In genomic region chr9:63377270-63378142, GRCm38 (mm10) we compare ENCODE assay signal across 7 mouse cellular contexts. TPM values are rescaled to one million over a fixed set of nuclear protein-coding genes. Genes with fewer than 3 reads are reported as not detected.
DNase-seq lines count a peak whose midpoint lies in the region; ATAC-seq and TF ChIP-seq lines count a peak whose summit lies in the region.

Map2k5 (minus strand) TSS chr9:63377902.

- H3K27ac ChIP-seq in intestine, postnatal 0 days (ENCODE audit: low read depth, low read length) = peak within 1 kb of the TSS; percentile 91
- peak within 1 kb of the TSS; percentile 81 for H3K27ac ChIP-seq in midbrain, embryonic 12.5 days (replicated peaks)
- peak within 1 kb of the TSS; percentile 44 for H3K27ac ChIP-seq in small intestine, adult 2 months (ENCODE audit: insufficient read depth, low read depth, low read length)

- DNase-seq in adrenal gland, adult 8-10 months = peak; percentile 87
- DNase-seq in embryo, embryonic 9.5 days (ENCODE audit: extremely low spot score) = peak; percentile 92
- peak; percentile 82 to 91 for DNase-seq in gastrocnemius, postnatal 4 days (ENCODE audit: low spot score in 2 of 2)
- peak; percentile 92 for DNase-seq in left cerebral cortex, postnatal 4 days

- H3K9ac ChIP-seq in intestine, postnatal 0 days (ENCODE audit: low read depth, low read length) = peak within 1 kb of the TSS; percentile 92
- peak within 1 kb of the TSS; percentile 86 for H3K9ac ChIP-seq in midbrain, embryonic 12.5 days (replicated peaks)

- ATAC-seq in intestine, postnatal 0 days = peak; percentile 90
- peak; percentile 94 for ATAC-seq in midbrain, embryonic 12.5 days (ENCODE audit: low FRiP score, low read depth)

- peaks cover 11% of the 10 kb centered on the region; the same call in 1 of the 2 replicates for H3K4me1 ChIP-seq in intestine, postnatal 0 days (replicated peaks; ENCODE audit: control insufficient read depth, insufficient read depth, low read length)
- peaks cover 29% of the 10 kb centered on the region for H3K4me1 ChIP-seq in midbrain, embryonic 12.5 days
- peaks cover 3% of the 10 kb centered on the region; the same call in 1 of the 2 replicates for H3K4me1 ChIP-seq in small intestine, adult 2 months (ENCODE audit: control insufficient read depth, insufficient read depth, insufficient read length, low read length)

- intact Hi-C loops in left cerebral cortex, postnatal 4 days (cut with DNase I) = no loop called here

- H3K4me3 ChIP-seq in intestine, postnatal 0 days (ENCODE audit: low read depth, low read length) = peak within 1 kb of the TSS; percentile 83
- H3K4me3 ChIP-seq in midbrain, embryonic 12.5 days = peak within 1 kb of the TSS; percentile 92
- H3K4me3 ChIP-seq in small intestine, adult 2 months (ENCODE audit: low read depth, low read length) = peak within 1 kb of the TSS; percentile 90

- H3K27me3 ChIP-seq in intestine, postnatal 0 days (replicated peaks; ENCODE audit: control insufficient read depth, insufficient read depth, low read length) = no peaks in the 10 kb centered on the region
- H3K27me3 ChIP-seq in midbrain, embryonic 12.5 days = no peaks in the 10 kb centered on the region
- no peaks in the 10 kb centered on the region for H3K27me3 ChIP-seq in small intestine, adult 2 months (ENCODE audit: control insufficient read depth, insufficient read depth, low read length)

- H3K36me3 ChIP-seq in intestine, postnatal 0 days (ENCODE audit: control insufficient read depth, insufficient read depth) = no peaks in the 10 kb centered on the region
- H3K36me3 ChIP-seq in midbrain, embryonic 12.5 days = peaks cover 8% of the 10 kb centered on the region
- H3K36me3 ChIP-seq in small intestine, adult 2 months (ENCODE audit: control insufficient read depth, insufficient read depth, low read length) = peaks cover 3% of the 10 kb centered on the region; the same call in 1 of the 2 replicates

- peak within 1 kb of the TSS; percentile 88 for H3K4me2 ChIP-seq in intestine, postnatal 0 days (replicated peaks; ENCODE audit: low read depth)
- H3K4me2 ChIP-seq in midbrain, embryonic 12.5 days (replicated peaks) = peak within 1 kb of the TSS; percentile 83

- no peak for TF ChIP-seq CTCF in intestine, postnatal 0 days (IDR thresholded peaks at IDR 0.05; ENCODE audit: low read depth)
- peak; percentile 8; the same call in 1 of the 2 replicates for TF ChIP-seq CTCF in small intestine, adult 2 months (IDR thresholded peaks at IDR 0.05; ENCODE audit: extremely low read depth, insufficient read length, insufficient replicate concordance, low read depth, low read length)

- under 1% methylated on average over 56 of the region's 58 CpGs for WGBS in intestine, postnatal 0 days
- WGBS in midbrain, embryonic 12.5 days = 2% methylated on average over 55 of the region's 58 CpGs
- 1% methylated on average over 58 of the region's 58 CpGs for WGBS in small intestine, adult 2 months

- no peak; the same call in 1 of the 2 replicates for TF ChIP-seq POLR2A in small intestine, adult 2 months (IDR thresholded peaks at IDR 0.05; ENCODE audit: low read depth, low read length)

- no peaks in the 10 kb centered on the region for H3K9me3 ChIP-seq in intestine, postnatal 0 days (ENCODE audit: control insufficient read depth)
- H3K9me3 ChIP-seq in midbrain, embryonic 12.5 days = no peaks in the 10 kb centered on the region

RNA-seq across cellular contexts. Expression of gene Map2k5, which starts in this region (rescaled TPM):
- 10 to 100 TPM; 28.8 to 32.4 (median 30.3) TPM for total RNA-seq in adrenal gland, adult 8-10 months (2022)
- total RNA-seq in gastrocnemius, postnatal 4 days (2021) = 10 to 100 TPM; 21.8 to 27.1 TPM
- 13.8 and 15.7 TPM in 2 replicates for polyA plus RNA-seq in intestine, postnatal 0 days (2015; fragmentation: Nextera tagmentation; extraction: Ambion mirVana)
- total RNA-seq in left cerebral cortex, postnatal 4 days (2021) = 10 to 100 TPM; 32.9 to 38.4 TPM
- 42.2 and 43.8 TPM in 2 replicates for polyA plus RNA-seq in midbrain, embryonic 12.5 days (2016; fragmentation: Nextera tagmentation; extraction: Ambion mirVana)
- polyA plus RNA-seq in small intestine, adult 2 months (2012; rRNA removed) = 11.8 and 26.7 TPM in 2 replicates

Comparison
In these comparisons a context has a peak if more than half of its experiments do, and no peak if none do; other contexts are left out.
1. Peak in every context shown above with its lines: DNase-seq, ATAC-seq, H3K4me3 ChIP-seq and H3K27ac ChIP-seq.